Mouse (Mus musculus) cerebral cortex, adult 2 months (tissue): ENCODE results near the gene Dazl.

ENCODE experiments used
- WGBS: fragments of 180-500 bp; shearing (Covaris S2); methylation state at CpG from one replicate; pipeline ENCODE4 v1.1.7; 2018; 5-methylcytosine and 5-hydroxymethylcytosine counted together

Gene Dazl

DNA sequence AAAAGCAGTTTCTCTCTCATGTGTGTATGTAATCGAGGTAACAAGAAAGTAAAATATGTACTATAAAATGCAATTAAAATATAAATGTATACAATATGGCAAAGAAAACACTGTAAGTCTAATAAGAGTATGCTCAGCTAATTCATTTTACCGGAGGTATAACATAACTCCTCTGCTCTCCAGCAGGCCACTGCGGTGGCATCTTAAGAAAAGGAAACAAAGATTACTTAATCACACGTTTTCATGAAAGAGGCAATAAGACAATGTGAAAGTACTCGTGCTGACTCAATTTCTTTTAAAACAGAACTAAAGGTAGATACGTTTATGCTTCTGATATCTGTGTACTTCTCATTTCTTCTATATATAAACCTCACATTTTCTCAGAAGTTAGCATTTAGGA, 8.6 kb downstream of the Dazl start:
- WGBS = 81% methylated on average over 6 of the region's 6 CpGs

DNA sequence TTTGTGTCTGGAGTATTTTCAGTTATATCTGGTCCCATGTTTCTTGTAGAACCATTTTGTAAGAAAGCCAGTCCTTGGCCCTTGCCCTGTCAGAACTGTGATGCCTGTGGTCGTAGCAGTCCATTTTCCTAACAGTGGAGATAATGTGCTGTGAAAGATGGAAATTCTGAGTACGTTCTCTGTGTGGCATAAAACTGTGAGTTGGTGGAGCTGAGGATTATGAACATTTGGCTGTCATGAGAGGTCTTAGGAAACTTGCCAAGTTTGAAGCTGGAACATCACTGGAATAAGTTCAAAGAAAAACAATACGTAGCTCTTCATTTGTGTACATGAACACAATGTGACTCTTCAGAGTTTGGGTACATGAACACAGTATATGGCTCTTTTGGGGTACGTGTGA, 31.8 kb downstream of the Dazl start:
- WGBS = 63% methylated on average over 4 of the region's 4 CpGs

DNA sequence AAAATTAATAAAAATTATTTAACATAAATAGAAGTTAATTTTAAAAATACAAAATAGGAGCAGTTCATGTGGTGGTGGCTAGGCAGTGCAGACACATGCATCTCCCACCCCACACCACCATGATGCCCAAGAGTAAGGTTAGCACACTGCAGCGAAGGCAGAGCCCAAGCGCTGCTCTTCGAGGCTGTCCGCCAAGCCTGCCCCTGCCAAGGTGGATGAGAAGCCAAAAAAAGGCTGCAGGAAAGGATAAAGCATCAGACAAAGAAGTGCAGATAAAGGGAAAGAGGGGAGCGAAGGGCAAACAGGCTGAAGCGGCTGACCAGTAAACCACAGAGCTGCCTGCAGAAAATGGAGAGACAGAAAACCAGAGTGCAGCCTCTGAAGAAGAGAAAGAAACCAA, 32.6 kb downstream of the Dazl start:
- 80% methylated on average over 6 of the region's 6 CpGs for WGBS

GRCm38 (mm10) chr17:50246605-50247004, 46.8 kb downstream of the Dazl start:
- WGBS = 78% methylated on average over 6 of the region's 6 CpGs

DNA sequence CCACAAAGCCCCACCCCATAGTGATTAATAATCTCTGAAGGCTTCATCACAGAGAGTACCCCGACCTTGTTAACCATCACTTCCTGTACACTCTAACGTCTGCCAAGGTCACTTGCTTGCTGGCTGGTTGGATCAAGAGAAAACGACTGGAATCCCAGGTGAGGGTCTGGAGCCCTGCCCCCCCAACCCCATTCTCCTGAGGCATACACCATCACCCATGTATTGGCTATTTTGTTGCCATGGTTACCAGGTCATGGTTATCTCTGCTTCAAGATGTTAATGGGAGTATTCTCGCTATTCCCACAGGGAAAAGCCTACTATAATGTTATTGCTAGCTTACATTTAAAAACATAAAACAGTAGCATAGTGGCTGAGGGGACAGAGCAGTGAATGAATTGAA, 48.8 kb downstream of the Dazl start:
- 73% methylated on average over 4 of the region's 4 CpGs for WGBS

- WGBS = 89% methylated on average over 11 of the region's 11 CpGs
Observed at GRCm38 (mm10) chr17:50243326-50243725, 50.1 kb downstream of the Dazl start.

DNA sequence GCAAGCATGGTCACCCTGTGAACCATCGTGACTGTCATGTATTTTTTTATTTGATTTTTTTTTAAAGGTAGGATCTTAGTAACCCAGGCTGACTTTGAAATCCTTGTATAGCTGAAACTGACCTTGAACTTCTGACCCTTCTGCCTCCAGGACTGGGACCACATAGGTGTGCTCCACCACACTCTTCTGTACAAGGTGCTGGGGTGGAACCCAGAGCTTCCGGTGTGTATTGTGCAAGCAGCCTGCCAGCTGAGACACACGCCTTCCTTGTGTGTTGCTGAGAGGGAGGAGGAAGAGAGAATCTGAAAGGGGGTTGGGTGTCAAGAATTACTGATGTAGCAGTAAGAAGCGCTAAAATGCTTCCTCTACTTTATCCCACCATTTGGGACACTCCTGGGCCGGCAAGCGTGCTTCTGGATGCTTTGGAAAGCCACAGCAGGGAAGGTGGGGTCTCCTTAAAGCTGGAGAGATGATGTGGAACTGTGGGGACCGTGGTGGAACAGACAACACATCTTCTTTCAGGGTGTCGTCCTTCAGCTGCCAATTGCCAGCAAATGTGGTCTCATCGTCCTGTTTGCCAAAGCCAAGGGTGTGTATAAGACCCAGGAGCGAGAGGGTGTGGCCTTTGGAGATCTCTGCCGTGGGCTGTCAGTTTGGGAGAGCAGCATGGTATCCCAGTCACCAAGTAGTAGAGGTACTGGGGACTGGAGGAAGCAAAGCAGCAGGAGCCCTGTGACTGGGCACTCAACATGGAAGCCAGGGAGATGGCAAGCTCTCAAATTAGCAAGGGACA, 55.4 kb downstream of the Dazl start:
- 59% methylated on average over 11 of the region's 11 CpGs for WGBS

DNA sequence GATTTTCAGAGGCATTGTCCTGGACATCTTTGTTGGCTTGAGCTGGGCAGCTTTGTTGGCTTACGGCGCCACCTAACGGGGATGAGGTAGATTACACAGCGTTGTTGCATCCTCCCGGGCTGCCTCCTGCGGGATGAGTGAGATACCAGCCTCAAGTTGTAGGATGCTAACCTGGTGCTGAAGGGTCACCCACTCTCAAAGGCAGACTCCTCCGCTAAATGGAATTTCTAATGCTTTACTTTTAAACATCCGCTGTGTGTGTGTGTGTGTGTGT, 56.1 kb downstream of the Dazl start:
- 7% methylated on average over 8 of the region's 8 CpGs for WGBS

GRCm38 (mm10) chr17:50236702-50237435, 56.6 kb downstream of the Dazl start:
- 36% methylated on average over 9 of the region's 9 CpGs for WGBS

- 83% methylated on average over 13 of the region's 13 CpGs for whole genome bisulfite sequencing
Observed at GRCm38 (mm10) chr17:50235943-50236701, 57.3 kb downstream of the Dazl start.

- WGBS = 89% methylated on average over 5 of the region's 5 CpGs
Observed at GRCm38 (mm10) chr17:50233956-50234355, 59.5 kb downstream of the Dazl start.

- WGBS = 88% methylated on average over 11 of the region's 11 CpGs
Observed at GRCm38 (mm10) chr17:50232821-50233220, 60.6 kb downstream of the Dazl start.

DNA sequence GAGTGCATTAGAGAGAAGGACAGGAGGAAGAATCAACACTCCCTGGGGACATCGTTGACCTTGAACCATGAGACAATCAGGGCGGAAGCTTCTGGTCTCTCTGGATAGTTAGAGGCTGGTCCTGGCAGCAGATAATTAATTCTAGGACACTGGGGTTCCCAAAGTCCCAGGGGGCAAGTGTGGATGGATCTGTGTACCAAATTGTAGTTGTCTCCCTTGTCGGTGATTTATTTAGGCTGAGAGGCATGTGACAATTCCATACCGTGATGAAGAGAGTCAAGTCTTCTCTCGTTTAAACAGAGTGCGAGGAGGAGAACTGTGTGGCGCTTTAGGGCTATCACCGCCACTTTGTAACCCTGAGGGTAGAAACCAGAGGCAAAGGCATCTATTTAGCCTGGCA, 62.2 kb downstream of the Dazl start:
- 93% methylated on average over 8 of the region's 8 CpGs for WGBS

GRCm38 (mm10) chr17:50229534-50229933, 63.9 kb downstream of the Dazl start:
- 74% methylated on average over 4 of the region's 4 CpGs for WGBS
